Mouse (Mus musculus): ENCODE measurements around the gene Cdsn. TPM values are rescaled to one million over a fixed set of nuclear protein-coding genes. Genes with fewer than 3 reads are reported as not detected.

The Cdsn gene
- polyA plus RNA-seq, 1 experiment from 2014 or later: 0.12 TPM

GRCm38 (mm10) chr17:35543412-35543861, 8.5 kb upstream of the Cdsn start:
- H3K9me3 ChIP-seq (ENCODE audit: control insufficient read depth, low read length): no peaks in the 10 kb centered on the region
- H3K9ac ChIP-seq (ENCODE audit: low read length): no peak overlapping the region
- no peak overlapping the region for H3K4me2 ChIP-seq (ENCODE audit: low read length)
- ATAC-seq (replicated peaks; ENCODE audit: low FRiP score, low TSS enrichment, low read depth) (no peak), DNase-seq (ENCODE audit: low spot score) (no peak)
- no peaks in the 10 kb centered on the region for H3K27me3 ChIP-seq (replicated peaks; ENCODE audit: control insufficient read depth, insufficient read depth, low read length)
- no peaks in the 10 kb centered on the region for H3K4me1 ChIP-seq (replicated peaks; ENCODE audit: control insufficient read depth, insufficient read depth, low read length)
- H3K36me3 ChIP-seq (ENCODE audit: control insufficient read depth, insufficient read depth, low read length): no peaks in the 10 kb centered on the region
- no peak overlapping the region for H3K4me3 ChIP-seq (ENCODE audit: low read depth, low read length)
- WGBS: 56% methylated on average over 14 of the region's 14 CpGs
- no peak overlapping the region for H3K27ac ChIP-seq (ENCODE audit: low read depth)

DNA sequence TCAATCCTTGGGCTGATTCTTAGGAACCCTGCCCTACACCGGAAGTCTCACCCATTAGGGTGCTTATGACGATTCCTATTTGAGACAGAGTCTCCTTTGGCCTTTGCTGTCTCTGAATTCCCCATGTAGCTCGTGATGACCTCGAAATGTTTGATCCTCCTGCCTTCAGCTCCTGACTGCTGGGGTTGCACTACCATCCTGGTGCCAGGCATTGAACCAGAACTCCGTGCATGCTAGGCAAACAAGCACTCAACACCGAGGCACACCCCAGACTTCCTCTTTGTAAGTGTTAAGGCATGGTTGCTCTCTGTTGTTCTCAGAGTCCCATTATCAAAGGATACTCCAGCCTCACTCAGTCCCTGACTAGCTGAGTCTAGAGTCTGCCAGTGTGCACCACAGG, 7.9 kb upstream of the Cdsn start:
- DNase-seq (ENCODE audit: low spot score) (no peak), ATAC-seq (replicated peaks; ENCODE audit: low FRiP score, low TSS enrichment, low read depth) (no peak)
- H3K9ac ChIP-seq (ENCODE audit: low read length): no peak overlapping the region
- no peak overlapping the region for H3K4me2 ChIP-seq (ENCODE audit: low read length)
- no peak overlapping the region for H3K27ac ChIP-seq (ENCODE audit: low read depth)
- H3K4me3 ChIP-seq (ENCODE audit: low read depth, low read length): no peak overlapping the region
- H3K36me3 ChIP-seq (ENCODE audit: control insufficient read depth, insufficient read depth, low read length): no peaks in the 10 kb centered on the region
- 0 out of 2 replicates have a peak, but pooled peaks cover 2% of the 10 kb centered on the region for H3K4me1 ChIP-seq (replicated peaks; ENCODE audit: control insufficient read depth, insufficient read depth, low read length)
- H3K27me3 ChIP-seq (replicated peaks; ENCODE audit: control insufficient read depth, insufficient read depth, low read length): no peaks in the 10 kb centered on the region
- WGBS: 87% methylated on average over 6 of the region's 6 CpGs
- no peaks in the 10 kb centered on the region for H3K9me3 ChIP-seq (ENCODE audit: control insufficient read depth, low read length)

DNA sequence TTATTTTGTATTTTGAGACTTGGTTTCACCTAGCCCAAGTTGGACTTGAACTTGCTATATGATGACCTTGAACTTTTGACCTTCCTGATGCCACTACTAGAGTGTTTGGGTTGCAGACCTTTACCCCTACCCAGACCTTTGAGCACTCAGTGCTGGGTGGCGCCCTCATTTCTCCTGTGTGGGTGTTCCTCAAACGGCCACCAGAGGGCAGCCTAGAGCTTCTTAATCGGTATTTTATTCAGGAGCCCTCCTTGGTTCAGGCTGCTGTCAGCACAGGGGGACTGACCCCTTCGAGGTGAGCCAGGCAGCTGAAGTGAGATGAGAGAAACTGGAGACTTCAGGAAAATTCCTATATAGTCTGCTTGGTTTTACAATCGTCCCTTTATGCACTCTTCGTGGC, 7.2 kb upstream of the Cdsn start:
- DNase-seq (ENCODE audit: low spot score) (peak; percentile 80), ATAC-seq (replicated peaks; ENCODE audit: low FRiP score, low TSS enrichment, low read depth) (no peak; the same call in 1 of the 2 replicates)
- H3K9ac ChIP-seq (ENCODE audit: low read length): no peak overlapping the region
- H3K4me2 ChIP-seq (ENCODE audit: low read length): no peak overlapping the region
- 0 out of 2 replicates have a peak, but pooled peaks cover 2% of the 10 kb centered on the region for H3K4me1 ChIP-seq (replicated peaks; ENCODE audit: control insufficient read depth, insufficient read depth, low read length)
- no peaks in the 10 kb centered on the region for H3K36me3 ChIP-seq (ENCODE audit: control insufficient read depth, insufficient read depth, low read length)
- no peaks in the 10 kb centered on the region for H3K27me3 ChIP-seq (replicated peaks; ENCODE audit: control insufficient read depth, insufficient read depth, low read length)
- no peaks in the 10 kb centered on the region for H3K9me3 ChIP-seq (ENCODE audit: control insufficient read depth, low read length)
- H3K27ac ChIP-seq (ENCODE audit: low read depth): no peak overlapping the region
- no peak overlapping the region for H3K4me3 ChIP-seq (ENCODE audit: low read depth, low read length)
- 30% methylated on average over 6 of the region's 6 CpGs for whole genome bisulfite sequencing

GRCm38 (mm10) chr17:35547465-35547864, 4.5 kb upstream of the Cdsn start:
- H3K4me3 ChIP-seq (ENCODE audit: low read depth, low read length): no peak overlapping the region
- 0 out of 2 replicates have a peak, but pooled peaks cover 7% of the 10 kb centered on the region for H3K4me1 ChIP-seq (replicated peaks; ENCODE audit: control insufficient read depth, insufficient read depth, low read length)
- H3K9me3 ChIP-seq (ENCODE audit: control insufficient read depth, low read length): no peaks in the 10 kb centered on the region
- ATAC-seq (replicated peaks; ENCODE audit: low FRiP score, low TSS enrichment, low read depth) (no peak), DNase-seq (ENCODE audit: low spot score) (no peak)
- WGBS: 61% methylated on average over 2 of the region's 2 CpGs
- no peaks in the 10 kb centered on the region for H3K27me3 ChIP-seq (replicated peaks; ENCODE audit: control insufficient read depth, insufficient read depth, low read length)
- no peak overlapping the region for H3K27ac ChIP-seq (ENCODE audit: low read depth)
- H3K9ac ChIP-seq (ENCODE audit: low read length): no peak overlapping the region
- H3K4me2 ChIP-seq (ENCODE audit: low read length): no peak overlapping the region
- no peaks in the 10 kb centered on the region for H3K36me3 ChIP-seq (ENCODE audit: control insufficient read depth, insufficient read depth, low read length)

GRCm38 (mm10) chr17:35548636-35549035, 3.3 kb upstream of the Cdsn start:
- Histone ChIP-seq H3K4me2 (ENCODE audit: low read length) (no peak overlapping the region), H3K9ac (ENCODE audit: low read length) (no peak overlapping the region), H3K27ac (ENCODE audit: low read depth) (0 out of 2 replicates have a peak overlapping the region, but pooled peaks have one; percentile 22), H3K9me3 (ENCODE audit: control insufficient read depth, low read length) (no peaks in the 10 kb centered on the region), H3K4me1 (replicated peaks; ENCODE audit: control insufficient read depth, insufficient read depth, low read length) (0 out of 2 replicates have a peak, but pooled peaks cover 7% of the 10 kb centered on the region), H3K4me3 (ENCODE audit: low read depth, low read length) (no peak overlapping the region), H3K27me3 (replicated peaks; ENCODE audit: control insufficient read depth, insufficient read depth, low read length) (no peaks in the 10 kb centered on the region), H3K36me3 (ENCODE audit: control insufficient read depth, insufficient read depth, low read length) (no peaks in the 10 kb centered on the region)
- DNase-seq (ENCODE audit: low spot score) (no peak), ATAC-seq (replicated peaks; ENCODE audit: low FRiP score, low TSS enrichment, low read depth) (no peak)
- WGBS: 25% methylated on average over 5 of the region's 5 CpGs

DNA sequence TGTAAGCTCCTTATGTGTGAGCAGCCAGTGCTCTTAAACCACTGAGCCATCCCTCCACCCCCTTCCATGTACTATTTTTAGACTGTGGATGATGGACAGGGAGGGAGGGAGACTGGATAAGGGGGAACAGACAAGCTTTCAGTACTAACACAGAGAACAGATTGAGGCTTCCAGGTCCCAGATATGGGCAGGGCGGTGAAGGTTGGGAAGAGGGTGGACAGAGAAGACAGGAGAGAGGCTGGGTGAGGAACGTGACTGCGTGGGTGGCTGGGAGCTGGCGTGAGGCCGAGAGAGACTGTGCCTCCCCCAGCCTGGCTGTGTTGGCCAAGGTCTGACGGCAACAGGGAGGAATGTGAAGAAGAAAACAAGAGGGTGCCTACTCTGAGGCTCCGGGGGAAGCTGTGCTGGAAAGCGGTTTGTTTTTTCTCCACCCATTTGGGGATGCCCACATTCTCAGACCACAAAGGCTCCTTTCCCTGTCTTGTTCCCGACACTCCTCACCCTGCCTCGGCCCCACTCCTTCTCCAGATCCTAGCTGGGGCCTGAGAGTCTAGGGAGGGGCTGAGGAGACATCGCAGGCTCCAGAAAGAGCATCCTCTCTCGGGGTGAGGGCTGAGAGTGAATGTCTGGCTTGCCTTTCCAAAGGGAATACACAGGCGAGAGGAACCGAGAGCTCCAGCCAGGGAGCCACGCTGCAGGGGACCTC, 2.3 kb upstream of the Cdsn start:
- 31% methylated on average over 15 of the region's 15 CpGs for whole genome bisulfite sequencing
- H3K4me2 ChIP-seq (ENCODE audit: low read length): 0 out of 2 replicates have a peak overlapping the region, but pooled peaks have one; percentile 12
- peak overlapping the region; percentile 84 for H3K27ac ChIP-seq (ENCODE audit: low read depth)
- ATAC-seq (replicated peaks; ENCODE audit: low FRiP score, low TSS enrichment, low read depth): peak; percentile 22
- H3K4me3 ChIP-seq (ENCODE audit: low read depth, low read length): no peak overlapping the region
- no peaks in the 10 kb centered on the region for H3K9me3 ChIP-seq (ENCODE audit: control insufficient read depth, low read length)
- no peak overlapping the region for H3K9ac ChIP-seq (ENCODE audit: low read length)
- H3K4me1 ChIP-seq (replicated peaks; ENCODE audit: control insufficient read depth, insufficient read depth, low read length): 0 out of 2 replicates have a peak, but pooled peaks cover 7% of the 10 kb centered on the region
- no peaks in the 10 kb centered on the region for H3K36me3 ChIP-seq (ENCODE audit: control insufficient read depth, insufficient read depth, low read length)
- no peaks in the 10 kb centered on the region for H3K27me3 ChIP-seq (replicated peaks; ENCODE audit: control insufficient read depth, insufficient read depth, low read length)
- peak; percentile 75 for DNase-seq (ENCODE audit: low spot score)

- Histone ChIP-seq H3K4me3 (ENCODE audit: low read depth, low read length) (no peak overlapping the region), H3K9ac (ENCODE audit: low read length) (no peak overlapping the region), H3K36me3 (ENCODE audit: control insufficient read depth, insufficient read depth, low read length) (no peaks in the 10 kb centered on the region), H3K27ac (ENCODE audit: low read depth) (peak overlapping the region; percentile 84), H3K27me3 (replicated peaks; ENCODE audit: control insufficient read depth, insufficient read depth, low read length) (no peaks in the 10 kb centered on the region), H3K4me1 (replicated peaks; ENCODE audit: control insufficient read depth, insufficient read depth, low read length) (0 out of 2 replicates have a peak, but pooled peaks cover 7% of the 10 kb centered on the region), H3K9me3 (ENCODE audit: control insufficient read depth, low read length) (no peaks in the 10 kb centered on the region), H3K4me2 (ENCODE audit: low read length) (0 out of 2 replicates have a peak overlapping the region, but pooled peaks have one; percentile 12)
- ATAC-seq (replicated peaks; ENCODE audit: low FRiP score, low TSS enrichment, low read depth) (no peak), DNase-seq (ENCODE audit: low spot score) (no peak)
- 97% methylated on average over 4 of the region's 4 CpGs for WGBS
Measured at GRCm38 (mm10) chr17:35550143-35550494, 1.8 kb upstream of the Cdsn start.

GRCm38 (mm10) chr17:35550871-35551270, 1.1 kb upstream of the Cdsn start:
- ATAC-seq (replicated peaks; ENCODE audit: low FRiP score, low TSS enrichment, low read depth): no peak
- no peak overlapping the region for H3K9ac ChIP-seq (ENCODE audit: low read length)
- 47% methylated on average over 8 of the region's 8 CpGs for WGBS

DNA sequence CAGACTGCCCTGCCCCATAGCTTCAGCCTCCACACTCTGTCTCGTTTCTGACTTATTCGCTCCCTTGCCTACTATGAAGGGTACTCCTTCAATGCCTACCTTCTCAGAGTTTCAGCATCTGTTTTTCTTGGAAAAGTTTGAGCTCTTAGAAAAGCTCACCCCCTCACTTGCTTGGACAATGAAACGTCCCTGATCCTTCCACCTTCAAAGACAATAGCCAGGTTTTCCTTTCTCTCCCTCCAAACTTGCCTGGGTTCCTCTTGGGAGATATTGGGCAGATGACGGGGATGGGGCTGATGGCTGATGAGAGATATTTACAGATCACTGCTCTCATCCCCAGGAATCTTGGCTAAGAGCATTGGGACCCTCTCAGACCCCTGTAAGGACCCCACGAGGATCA, 2.4 kb downstream of the Cdsn start:
- Histone ChIP-seq H3K27ac (ENCODE audit: low read depth) (no peak overlapping the region), H3K4me2 (ENCODE audit: low read length) (no peak overlapping the region), H3K27me3 (replicated peaks; ENCODE audit: control insufficient read depth, insufficient read depth, low read length) (no peaks in the 10 kb centered on the region), H3K9ac (ENCODE audit: low read length) (no peak overlapping the region), H3K9me3 (ENCODE audit: control insufficient read depth, low read length) (no peaks in the 10 kb centered on the region), H3K4me3 (ENCODE audit: low read depth, low read length) (no peak overlapping the region), H3K36me3 (ENCODE audit: control insufficient read depth, insufficient read depth, low read length) (no peaks in the 10 kb centered on the region), H3K4me1 (replicated peaks; ENCODE audit: control insufficient read depth, insufficient read depth, low read length) (0 out of 2 replicates have a peak, but pooled peaks cover 5% of the 10 kb centered on the region)
- DNase-seq (ENCODE audit: low spot score) (no peak), ATAC-seq (replicated peaks; ENCODE audit: low FRiP score, low TSS enrichment, low read depth) (no peak)
- 85% methylated on average over 5 of the region's 5 CpGs for WGBS

More at GRCm38 (mm10) chr17:35550871-35551270, 1.1 kb upstream of the Cdsn start:
- Histone ChIP-seq H3K36me3 (ENCODE audit: control insufficient read depth, insufficient read depth, low read length) (no peaks in the 10 kb centered on the region), H3K4me1 (replicated peaks; ENCODE audit: control insufficient read depth, insufficient read depth, low read length) (0 out of 2 replicates have a peak, but pooled peaks cover 7% of the 10 kb centered on the region), H3K27ac (ENCODE audit: low read depth) (peak overlapping the region; percentile 43; the same call in 1 of the 2 replicates), H3K9me3 (ENCODE audit: control insufficient read depth, low read length) (no peaks in the 10 kb centered on the region), H3K4me3 (ENCODE audit: low read depth, low read length) (no peak overlapping the region), H3K4me2 (ENCODE audit: low read length) (no peak overlapping the region), H3K27me3 (replicated peaks; ENCODE audit: control insufficient read depth, insufficient read depth, low read length) (no peaks in the 10 kb centered on the region)
- no peak for DNase-seq (ENCODE audit: low spot score)
